Mouse (Mus musculus) heart, adult 2 months (tissue): ENCODE data around the gene Hcn2. TPM values are rescaled to one million over a fixed set of nuclear protein-coding genes. Genes with fewer than 3 reads are reported as not detected.
A peak's percentile ranks its signal among the peaks of the same experiment; 100 is the strongest.

Experiments
- DNase-seq, 2 experiments: peaks; one replicate each; pipeline ENCODE4 v3.0.0; 2021
- H3K27ac ChIP-seq: fragments of 200-600 bp; 2 replicates; pipeline ENCODE4 v1.8.1; 2022
- H3K27me3 ChIP-seq: fragments of 200-500 bp; 2 replicates; pipeline ENCODE4 v1.6.1; 2012; ENCODE audit warnings: mild to moderate bottlenecking, low read length, inconsistent platforms, mixed read lengths; ENCODE audit not compliant: control insufficient read depth, insufficient read depth
- H3K36me3 ChIP-seq: fragments of 200-500 bp; 2 replicates; pipeline ENCODE4 v1.6.1; 2012; ENCODE audit warnings: low read length, inconsistent platforms; ENCODE audit not compliant: control insufficient read depth, insufficient read depth
- H3K4me1 ChIP-seq: fragments of 200-500 bp; 2 replicates; pipeline ENCODE4 v1.6.1; 2011; ENCODE audit warnings: low read length; ENCODE audit not compliant: control insufficient read depth, insufficient read depth
- H3K4me3 ChIP-seq: fragments of 200-600 bp; 2 replicates; pipeline ENCODE4 v1.8.1; 2022
- H3K79me2 ChIP-seq: fragments of 200-500 bp; replicated peaks from 2 replicates; pipeline ENCODE4 v1.6.1; 2012; ENCODE audit warnings: mild to moderate bottlenecking, inconsistent platforms, low read length, moderate library complexity, mixed read lengths; ENCODE audit not compliant: control insufficient read depth, insufficient read depth
- H3K9ac ChIP-seq: fragments of 200-500 bp; 2 replicates; pipeline ENCODE4 v1.6.1; 2012; ENCODE audit warnings: low read depth, mild to moderate bottlenecking, control low read depth, inconsistent platforms, low read length, mixed read lengths
- CTCF ChIP-seq: fragments of 200-600 bp; IDR thresholded peaks from 2 replicates; pipeline ENCODE4 v1.8.1; 2022; ENCODE audit warnings: antibody characterized with exemption, mild to moderate bottlenecking, moderate library complexity
- EP300 ChIP-seq: fragments of 200-500 bp; IDR thresholded peaks from 2 replicates; pipeline ENCODE4 v1.6.1; 2011; ENCODE audit warnings: low read depth, low read length, control low read depth; ENCODE audit not compliant: insufficient read depth
- POLR2A ChIP-seq: fragments of 200-500 bp; IDR thresholded peaks from 2 replicates; pipeline ENCODE4 v1.6.1; 2011; ENCODE audit warnings: mild to moderate bottlenecking, low read depth, low read length, control low read depth; ENCODE audit not compliant: insufficient read depth
- WGBS: fragments of 180-500 bp; shearing (Covaris S2); methylation state at CpG from one replicate; pipeline ENCODE4 v1.1.7; 2018; 5-methylcytosine and 5-hydroxymethylcytosine counted together
- intact Hi-C: fragments of 180-260 bp; cut with DNase I; formaldehyde crosslinking; loops from one replicate; pipeline ENCODE4 v1.15.1; 2025
- polyA plus RNA-seq: library from polyadenylated mRNA; depleted of rRNA; stranded (reverse); fragments of >200 nt; gene quantifications from 2 replicates; pipeline ENCODE4 v1.2.3, GENCODE M21; 2012
- total RNA-seq, 2 experiments: library from RNA; stranded (reverse); gene quantifications; 2 replicates each; pipeline ENCODE4 v1.2.3; 2021

Gene Hcn2
- total and polyA plus RNA-seq, 3 experiments = 17.0 to 33.5 (median 17.5) TPM

GRCm38 (mm10) chr10:79684770-79685600 lies 31.4 kb upstream of the Hcn2 start:
- Histone ChIP-seq H3K27ac (peak overlapping the region; percentile 87), H3K27me3 (no peaks in the 10 kb centered on the region), H3K9ac (peak overlapping the region; percentile 0), H3K4me3 (no peak overlapping the region), H3K79me2 (peaks cover 4% of the 10 kb centered on the region; the same call in 1 of the 2 replicates), H3K36me3 (peaks cover 16% of the 10 kb centered on the region), H3K4me1 (peaks cover 25% of the 10 kb centered on the region)
- 89% methylated on average over 25 of the region's 25 CpGs for WGBS
- intact Hi-C loops = no loop called here
- TF ChIP-seq CTCF (no peak), POLR2A (no peak), EP300 (no peak)
- no peak for DNase-seq

DNA sequence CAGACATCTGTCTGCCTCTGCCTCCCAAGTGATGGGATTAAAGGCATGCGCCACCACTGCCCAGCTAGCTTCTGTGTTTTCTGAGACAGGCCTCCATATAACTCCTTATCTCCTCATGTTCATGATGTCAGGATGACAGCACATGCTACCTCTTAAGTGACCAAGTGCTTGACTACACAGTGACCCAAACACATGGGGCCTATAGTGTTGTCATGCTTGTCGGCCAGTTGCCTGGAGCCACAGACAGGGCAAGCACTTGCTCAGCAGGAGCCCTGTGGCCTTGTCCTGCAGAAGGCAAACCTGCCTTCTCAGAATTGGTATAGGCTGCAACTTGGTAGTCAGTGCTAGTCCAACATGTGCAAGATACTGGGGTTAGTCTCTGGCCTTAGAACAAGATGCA lies 30.2 kb upstream of the Hcn2 start:
- TF ChIP-seq EP300 (no peak), POLR2A (no peak), CTCF (no peak)
- Histone ChIP-seq H3K9ac (0 out of 2 replicates have a peak overlapping the region, but pooled peaks have one; percentile 37), H3K4me3 (no peak overlapping the region), H3K4me1 (peaks cover 22% of the 10 kb centered on the region), H3K27me3 (no peaks in the 10 kb centered on the region), H3K36me3 (peaks cover 16% of the 10 kb centered on the region), H3K79me2 (peaks cover 4% of the 10 kb centered on the region; the same call in 1 of the 2 replicates), H3K27ac (peak overlapping the region; percentile 87)
- intact Hi-C loops = no loop called here
- WGBS = 74% methylated on average over 2 of the region's 2 CpGs
- no peak for DNase-seq

GRCm38 (mm10) chr10:79686691-79687090 lies 29.7 kb upstream of the Hcn2 start:
- Histone ChIP-seq H3K79me2 (peaks cover 4% of the 10 kb centered on the region; the same call in 1 of the 2 replicates), H3K27ac (peak overlapping the region; percentile 87), H3K9ac (peak overlapping the region; percentile 37; the same call in 1 of the 2 replicates), H3K4me1 (peaks cover 22% of the 10 kb centered on the region), H3K27me3 (no peaks in the 10 kb centered on the region), H3K4me3 (no peak overlapping the region), H3K36me3 (peaks cover 16% of the 10 kb centered on the region)
- TF ChIP-seq POLR2A (peak; percentile 50), CTCF (no peak), EP300 (0 out of 2 replicates have a peak, but pooled peaks have one; percentile 40)
- 64% methylated on average over 1 of the region's 1 CpGs for WGBS
- intact Hi-C loops = no loop called here
- DNase-seq = peak in 1 of 2 experiments; percentile 70

- Histone ChIP-seq H3K4me3 (no peak overlapping the region), H3K4me1 (peaks cover 22% of the 10 kb centered on the region), H3K9ac (no peak overlapping the region), H3K79me2 (peaks cover 4% of the 10 kb centered on the region; the same call in 1 of the 2 replicates), H3K36me3 (peaks cover 16% of the 10 kb centered on the region), H3K27ac (peak overlapping the region; percentile 87), H3K27me3 (no peaks in the 10 kb centered on the region)
- TF ChIP-seq POLR2A (no peak), CTCF (no peak), EP300 (no peak)
- intact Hi-C loops = no loop called here
- DNase-seq = no peak
- WGBS = 91% methylated on average over 6 of the region's 6 CpGs
Observed at GRCm38 (mm10) chr10:79687513-79687912, 28.9 kb upstream of the Hcn2 start.

DNA sequence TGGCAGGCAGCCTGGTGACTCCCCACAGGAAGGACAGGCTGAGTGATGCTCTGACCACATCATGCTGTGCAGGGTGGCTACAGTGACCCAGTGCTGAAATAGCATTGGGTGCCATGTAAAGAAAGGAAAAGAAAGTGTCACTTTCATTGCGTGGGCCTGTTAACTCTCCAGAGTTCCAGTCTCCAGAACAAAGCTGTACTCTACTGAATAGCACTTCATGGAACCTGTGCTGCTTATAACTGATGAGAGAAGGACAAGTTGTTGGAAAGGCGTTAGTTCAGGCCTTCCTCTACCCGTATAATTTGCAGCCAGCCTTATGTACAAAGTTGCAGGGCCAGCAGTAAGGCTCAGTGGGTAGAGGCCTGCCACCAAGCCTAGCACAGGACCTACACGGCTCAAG lies 27.7 kb upstream of the Hcn2 start, which contains the start of gene Gzmm:
Gene Gzmm, plus strand, starts transcription at position 301 of the 400 bp plus-strand sequence.
- no peak within 1 kb of the TSS; the same call in 1 of the 2 replicates for H3K27ac ChIP-seq
- no peak for DNase-seq
- H3K4me3 ChIP-seq = no peak within 1 kb of the TSS
- H3K79me2 ChIP-seq = peaks cover under 1% of the 10 kb centered on the region; the same call in 1 of the 2 replicates
- intact Hi-C loops = no loop called here
- no peak within 1 kb of the TSS for H3K9ac ChIP-seq
- 76% methylated on average over 4 of the region's 4 CpGs for WGBS
- peaks cover 12% of the 10 kb centered on the region for H3K36me3 ChIP-seq
- peaks cover 18% of the 10 kb centered on the region for H3K4me1 ChIP-seq
- no peaks in the 10 kb centered on the region for H3K27me3 ChIP-seq
- no peak for TF ChIP-seq EP300
- no peak for TF ChIP-seq POLR2A
- TF ChIP-seq CTCF = no peak

DNA sequence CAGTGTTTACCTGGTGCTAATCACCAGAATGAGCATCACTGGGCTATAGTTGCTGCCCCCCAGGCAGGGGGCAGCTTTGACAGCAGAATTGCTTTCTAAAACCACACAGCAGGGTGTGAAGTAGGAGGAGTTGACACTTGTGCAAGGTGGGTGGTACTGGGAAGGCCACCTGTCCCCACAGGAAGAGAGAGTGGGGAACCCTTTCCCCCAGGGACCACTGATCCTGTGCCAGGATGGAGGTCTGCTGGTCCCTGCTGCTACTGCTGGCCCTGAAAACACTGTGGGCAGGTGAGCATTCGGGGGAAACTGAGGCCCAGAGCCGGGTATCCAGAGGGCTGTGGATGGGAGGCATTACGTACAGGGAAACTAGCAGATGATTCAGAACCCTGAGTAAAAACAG lies 27.3 kb upstream of the Hcn2 start:
- intact Hi-C loops = no loop called here
- no peak overlapping the region for H3K27ac ChIP-seq
- DNase-seq = no peak
- H3K9ac ChIP-seq = no peak overlapping the region
- H3K4me1 ChIP-seq = peaks cover 13% of the 10 kb centered on the region
- TF ChIP-seq CTCF (no peak), POLR2A (no peak), EP300 (no peak)
- no peak overlapping the region for H3K4me3 ChIP-seq
- peaks cover 11% of the 10 kb centered on the region for H3K36me3 ChIP-seq
- H3K79me2 ChIP-seq = no peaks in the 10 kb centered on the region; the same call in 1 of the 2 replicates
- 86% methylated on average over 3 of the region's 3 CpGs for WGBS
- H3K27me3 ChIP-seq = no peaks in the 10 kb centered on the region
